Mouse (Mus musculus): Measurements from ENCODE around the gene Gtf2a1l. TPM values are rescaled to one million over a fixed set of nuclear protein-coding genes. Genes with fewer than 3 reads are reported as not detected.

Gtf2a1l gene
- not detected for total RNA-seq (2021)
- long read RNA-seq, experiment 1: 0 reads
- long read RNA-seq, experiment 2: 0 reads

DNA sequence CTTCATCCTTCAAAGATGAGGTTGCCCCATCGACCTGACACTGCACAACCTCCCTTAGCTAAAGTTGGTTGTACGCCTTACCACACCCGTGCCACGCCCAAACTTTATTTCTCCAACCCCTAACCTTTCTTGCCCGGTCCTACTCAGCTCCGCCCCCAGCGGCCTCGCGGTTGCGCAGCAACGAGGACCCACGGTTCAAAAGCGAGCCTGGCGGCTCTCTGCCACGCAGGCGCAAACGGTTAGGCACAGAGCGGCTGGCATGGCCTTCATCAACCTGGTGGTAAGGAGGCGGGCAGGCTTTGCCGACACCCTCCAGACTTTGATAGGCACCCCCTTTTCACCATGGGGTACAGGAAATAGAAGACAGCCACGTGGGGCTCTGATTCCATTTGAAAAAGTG is at the start of gene Gtf2a1l:
Gtf2a1l (plus strand) TSS at position 209 of the 400 bp plus-strand sequence.
- Histone ChIP-seq H3K27ac (0 out of 2 replicates have a peak within 1 kb of the TSS, but pooled peaks have one; percentile 46), H3K4me3 (peak within 1 kb of the TSS; percentile 15)
- peak; percentile 52 for TF ChIP-seq CTCF (conservative IDR thresholded peaks at IDR 0.05)
- DNase-seq (ENCODE audit: low spot score in 2 of 2): peak; percentile 67 to 74

DNA sequence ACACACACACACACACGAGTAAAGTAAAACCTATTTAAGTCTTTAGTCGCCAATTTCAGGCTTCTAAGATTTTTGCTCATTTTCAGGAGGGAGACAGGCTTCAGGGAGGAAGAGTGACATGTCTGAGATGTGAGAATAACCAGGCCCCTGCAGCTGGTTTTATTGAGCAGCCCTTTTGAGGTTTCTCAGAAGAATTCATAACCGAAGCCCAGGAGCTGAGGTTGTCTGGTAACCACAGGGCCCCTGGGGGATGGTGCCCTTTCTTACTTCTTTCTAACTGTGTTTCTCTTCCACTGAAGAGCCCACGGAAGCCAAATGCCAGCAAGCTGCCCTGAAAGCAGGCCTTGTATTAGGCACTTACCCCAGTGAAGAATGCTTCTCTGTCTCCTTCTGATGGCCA is 47.5 kb upstream of the Gtf2a1l start:
- DNase-seq (ENCODE audit: low spot score in 2 of 2): no peak
- no peak overlapping the region for H3K4me3 ChIP-seq
- no peak overlapping the region for H3K27ac ChIP-seq
- TF ChIP-seq CTCF (conservative IDR thresholded peaks at IDR 0.05): no peak

GRCm38 (mm10) chr17:88621374-88621773 is 47.1 kb upstream of the Gtf2a1l start:
- Histone ChIP-seq H3K27ac (no peak overlapping the region), H3K4me3 (no peak overlapping the region)
- DNase-seq (ENCODE audit: low spot score in 2 of 2): no peak
- TF ChIP-seq CTCF (conservative IDR thresholded peaks at IDR 0.05): no peak

- DNase-seq (ENCODE audit: low spot score in 2 of 2): no peak
- no peak overlapping the region for H3K4me3 ChIP-seq
- H3K27ac ChIP-seq: no peak overlapping the region
- no peak for TF ChIP-seq CTCF (conservative IDR thresholded peaks at IDR 0.05)
These were observed 45.7 kb upstream of the Gtf2a1l start for GRCm38 (mm10) chr17:88622711-88623110.

GRCm38 (mm10) chr17:88624386-88624785 is 44.1 kb upstream of the Gtf2a1l start:
- TF ChIP-seq CTCF (conservative IDR thresholded peaks at IDR 0.05): no peak
- DNase-seq (ENCODE audit: low spot score in 2 of 2): no peak

DNA sequence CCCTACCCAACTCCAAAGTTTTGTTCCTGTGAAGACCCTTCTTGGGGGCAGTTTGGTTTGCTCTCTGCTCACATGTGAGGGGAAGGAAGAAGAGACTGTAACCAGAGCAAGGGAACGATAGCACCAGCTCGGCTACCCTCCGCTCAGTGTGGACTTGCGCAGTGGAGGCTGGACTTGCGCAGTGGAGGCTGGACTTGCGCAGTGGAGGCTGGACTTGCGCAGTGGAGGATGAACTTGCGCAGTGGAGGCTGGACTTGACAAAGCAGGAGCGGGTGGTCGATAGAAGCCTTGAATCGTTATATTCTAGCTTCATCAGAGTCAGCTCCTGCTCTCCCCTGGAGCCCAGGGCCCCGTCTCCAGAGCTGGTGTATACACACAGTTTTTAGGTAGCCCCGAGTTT is 43.1 kb upstream of the Gtf2a1l start:
- no peak overlapping the region for H3K27ac ChIP-seq
- no peak for TF ChIP-seq CTCF (conservative IDR thresholded peaks at IDR 0.05)
- DNase-seq (ENCODE audit: low spot score in 2 of 2): no peak
- H3K4me3 ChIP-seq: no peak overlapping the region

More at GRCm38 (mm10) chr17:88624386-88624785, 44.1 kb upstream of the Gtf2a1l start:
- Histone ChIP-seq H3K4me3 (no peak overlapping the region), H3K27ac (no peak overlapping the region)

- no peak overlapping the region for H3K4me3 ChIP-seq
- no peak for DNase-seq (ENCODE audit: low spot score in 2 of 2)
- TF ChIP-seq CTCF (conservative IDR thresholded peaks at IDR 0.05): no peak
- no peak overlapping the region for H3K27ac ChIP-seq
These were observed 42.5 kb upstream of the Gtf2a1l start for GRCm38 (mm10) chr17:88625931-88626330.

- DNase-seq (ENCODE audit: low spot score in 2 of 2): no peak
- no peak overlapping the region; the same call in 1 of the 2 replicates for H3K27ac ChIP-seq
- TF ChIP-seq CTCF (conservative IDR thresholded peaks at IDR 0.05): no peak
- no peak overlapping the region for H3K4me3 ChIP-seq
These were observed 42.1 kb upstream of the Gtf2a1l start for GRCm38 (mm10) chr17:88626347-88626811.

GRCm38 (mm10) chr17:88627150-88627549 is 41.3 kb upstream of the Gtf2a1l start:
- no peak for DNase-seq (ENCODE audit: low spot score in 2 of 2)
- no peak overlapping the region for H3K27ac ChIP-seq
- no peak for TF ChIP-seq CTCF (conservative IDR thresholded peaks at IDR 0.05)

DNA sequence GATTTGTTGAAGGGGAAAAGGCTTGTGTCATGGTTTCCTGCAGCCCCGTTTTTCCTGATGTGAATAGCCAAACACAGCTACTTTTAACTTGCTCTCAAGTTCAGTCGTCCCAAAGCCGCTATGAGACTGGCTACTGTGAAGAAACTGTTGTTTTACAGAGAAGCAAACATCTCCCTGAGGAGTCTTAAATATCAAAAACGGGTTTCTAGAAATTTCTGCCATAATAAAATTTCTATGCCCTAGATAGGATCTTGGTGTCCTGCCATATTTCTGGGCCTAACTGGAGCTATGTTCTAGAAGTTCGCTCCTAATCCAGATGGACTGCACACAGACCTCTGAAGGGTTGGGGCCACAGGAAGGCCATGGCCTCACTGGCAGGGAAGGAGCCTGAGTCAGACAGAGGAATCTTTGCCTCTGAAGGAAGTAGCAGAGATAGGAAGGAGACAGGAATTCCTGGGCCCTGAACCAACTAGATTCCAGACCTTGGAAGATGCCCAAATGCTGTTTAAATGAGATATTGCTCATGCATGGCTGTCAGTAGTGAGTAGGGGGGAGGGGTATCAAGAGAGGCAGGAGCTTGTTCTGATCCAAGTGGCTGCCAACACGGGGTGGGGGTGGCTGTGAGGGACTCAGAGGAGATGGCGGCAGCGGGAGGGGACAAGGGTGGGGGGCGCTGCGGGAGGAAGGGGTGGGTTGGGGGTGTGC is 39.6 kb upstream of the Gtf2a1l start:
- H3K4me3 ChIP-seq: no peak overlapping the region
- TF ChIP-seq CTCF (conservative IDR thresholded peaks at IDR 0.05): no peak
- no peak for DNase-seq (ENCODE audit: low spot score in 2 of 2)
- H3K27ac ChIP-seq: peak overlapping the region; percentile 65; the same call in 1 of the 2 replicates

More at GRCm38 (mm10) chr17:88627150-88627549, 41.3 kb upstream of the Gtf2a1l start:
- no peak overlapping the region for H3K4me3 ChIP-seq

DNA sequence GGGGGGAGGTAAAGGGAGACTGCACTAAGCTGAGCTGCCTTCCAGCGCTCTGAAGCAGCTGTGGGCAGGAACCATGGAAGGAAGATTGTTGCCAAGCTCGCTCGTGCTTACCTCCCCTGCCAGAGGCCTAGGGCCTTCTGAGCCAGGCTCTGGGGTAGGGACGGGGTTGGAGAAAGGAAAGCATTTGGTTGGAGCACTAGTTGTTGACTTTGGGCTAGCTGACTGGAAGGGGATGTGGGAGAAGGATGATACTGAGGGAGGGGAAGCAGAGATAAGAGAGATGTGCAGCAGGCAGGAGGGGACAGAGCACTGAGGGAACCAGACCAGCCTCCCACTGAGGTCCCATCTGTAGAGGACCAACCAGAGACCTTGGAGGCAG is 39.1 kb upstream of the Gtf2a1l start:
- DNase-seq (ENCODE audit: low spot score in 2 of 2): no peak
- Histone ChIP-seq H3K27ac (peak overlapping the region; percentile 65), H3K4me3 (no peak overlapping the region)
- TF ChIP-seq CTCF (conservative IDR thresholded peaks at IDR 0.05): no peak

DNA sequence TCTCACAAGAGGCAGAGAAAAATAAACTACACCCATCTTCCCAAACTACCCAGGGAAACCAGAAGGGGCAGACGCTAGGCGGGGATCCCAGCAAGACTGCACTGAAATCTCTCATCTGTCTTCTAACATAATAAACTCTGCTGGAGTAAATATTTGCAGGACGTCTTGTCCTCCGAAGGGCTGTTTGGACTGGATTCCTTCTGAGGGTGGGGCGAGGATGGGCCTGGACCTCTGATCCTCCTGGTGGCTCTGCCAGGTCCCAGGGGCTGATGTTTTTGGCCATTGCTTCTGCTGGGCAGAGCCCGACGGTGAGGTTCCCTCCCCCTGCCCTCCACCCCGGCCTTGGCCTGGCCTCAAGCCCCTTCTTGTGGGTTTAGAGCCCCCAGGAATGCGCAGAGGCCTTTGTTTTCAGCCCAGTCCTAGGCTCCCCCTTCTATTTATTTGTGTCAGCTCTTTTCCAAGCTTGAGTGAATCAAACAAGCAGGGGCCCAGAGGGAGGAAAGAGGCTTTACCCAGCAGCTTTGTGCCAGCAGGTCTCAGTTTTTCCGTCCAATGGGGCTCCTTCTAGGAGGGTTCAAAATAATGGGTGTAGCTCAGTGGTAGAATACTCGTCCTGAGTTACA is 38.4 kb upstream of the Gtf2a1l start:
- no peak for DNase-seq (ENCODE audit: low spot score in 2 of 2)
- peak overlapping the region; percentile 49; the same call in 1 of the 2 replicates for H3K27ac ChIP-seq
- peak; percentile 57 for TF ChIP-seq CTCF (conservative IDR thresholded peaks at IDR 0.05)
- no peak overlapping the region for H3K4me3 ChIP-seq

- Histone ChIP-seq H3K4me3 (no peak overlapping the region), H3K27ac (peak overlapping the region; percentile 49; the same call in 1 of the 2 replicates)
- no peak for DNase-seq (ENCODE audit: low spot score in 2 of 2)
- TF ChIP-seq CTCF (conservative IDR thresholded peaks at IDR 0.05): no peak
These were observed 37.9 kb upstream of the Gtf2a1l start for GRCm38 (mm10) chr17:88630554-88630948.

All from layer of hippocampus, adult 2 months (tissue).